Mouse (Mus musculus): Measurements from ENCODE around the gene Clspn. TPM values are rescaled to one million over a fixed set of nuclear protein-coding genes. Genes with fewer than 3 reads are reported as not detected.

The Clspn gene
- polyA plus RNA-seq, 1 experiment from 2014 or later = 20.6 TPM

DNA sequence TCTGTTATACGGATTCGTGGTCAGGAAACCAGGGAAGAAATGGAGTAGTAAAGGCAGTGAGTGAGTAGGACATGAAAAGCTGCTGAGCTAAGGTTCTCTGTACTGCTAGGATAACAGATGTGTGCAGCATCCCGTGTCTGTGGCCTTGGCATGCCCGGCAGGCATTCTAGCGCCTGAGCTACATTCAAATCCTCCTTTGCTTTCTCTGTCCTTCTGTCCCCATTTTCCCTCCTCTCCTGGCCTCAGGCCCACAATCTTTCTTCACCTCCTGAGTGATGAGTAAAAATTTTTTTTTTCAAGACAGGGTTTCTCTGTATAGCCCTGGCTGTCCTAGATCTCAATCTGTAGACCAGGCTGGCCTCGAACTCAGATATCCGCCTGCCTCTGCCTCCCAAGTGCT is 4.6 kb upstream of the Clspn start:
- DNase-seq = no peak
- Histone ChIP-seq H3K4me2 (ENCODE audit: low read depth, low read length) (no peak overlapping the region), H3K4me1 (ENCODE audit: insufficient read depth) (no peaks in the 10 kb centered on the region), H3K9me3 (ENCODE audit: low read length) (no peaks in the 10 kb centered on the region), H3K4me3 (ENCODE audit: low read depth, low read length) (no peak overlapping the region), H3K9ac (replicated peaks) (no peak overlapping the region), H3K27ac (ENCODE audit: low read depth) (no peak overlapping the region), H3K36me3 (replicated peaks; ENCODE audit: insufficient read depth, low read length) (no peaks in the 10 kb centered on the region), H3K27me3 (ENCODE audit: insufficient read depth, low read length) (no peaks in the 10 kb centered on the region)
- no peak for ATAC-seq
- TF ChIP-seq CTCF (IDR thresholded peaks at IDR 0.05; ENCODE audit: low read depth) (no peak), EP300 (IDR thresholded peaks at IDR 0.05; ENCODE audit: low read depth) (no peak)
- WGBS (ENCODE audit: insufficient replicate concordance) = 80% methylated on average over 7 of the region's 7 CpGs

GRCm38 (mm10) chr4:126553105-126553504 is 3.6 kb upstream of the Clspn start:
- 47% methylated on average over 8 of the region's 8 CpGs for WGBS (ENCODE audit: insufficient replicate concordance)
- Histone ChIP-seq H3K9me3 (ENCODE audit: low read length) (no peaks in the 10 kb centered on the region), H3K9ac (replicated peaks) (no peak overlapping the region), H3K27ac (ENCODE audit: low read depth) (no peak overlapping the region), H3K4me1 (ENCODE audit: insufficient read depth) (0 out of 2 replicates have a peak, but pooled peaks cover 5% of the 10 kb centered on the region), H3K36me3 (replicated peaks; ENCODE audit: insufficient read depth, low read length) (no peaks in the 10 kb centered on the region), H3K4me2 (ENCODE audit: low read depth, low read length) (no peak overlapping the region), H3K4me3 (ENCODE audit: low read depth, low read length) (no peak overlapping the region), H3K27me3 (ENCODE audit: insufficient read depth, low read length) (no peaks in the 10 kb centered on the region)
- DNase-seq = no peak
- TF ChIP-seq EP300 (IDR thresholded peaks at IDR 0.05; ENCODE audit: low read depth) = no peak
- no peak for TF ChIP-seq CTCF (IDR thresholded peaks at IDR 0.05; ENCODE audit: low read depth)
- no peak for ATAC-seq

DNA sequence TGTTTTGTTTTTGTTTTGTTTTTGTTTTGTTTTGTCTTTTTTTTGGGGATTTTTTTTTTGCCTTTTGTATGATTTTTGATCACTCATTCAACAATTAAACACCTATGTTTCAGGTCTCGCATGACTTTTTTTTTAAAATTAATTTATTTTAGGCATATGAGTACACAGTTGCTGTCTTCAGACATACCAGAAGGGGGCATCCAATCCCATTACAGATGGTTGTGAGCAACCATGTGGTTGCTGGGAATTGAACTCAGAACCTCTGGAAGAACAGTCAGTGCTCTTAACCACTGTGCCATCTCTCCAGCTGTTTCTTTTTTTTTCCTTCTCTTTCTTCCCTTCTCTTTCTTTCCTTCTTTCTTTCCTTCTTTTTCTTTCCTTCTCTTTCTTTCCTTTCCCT is 3.0 kb upstream of the Clspn start:
- DNase-seq (no peak), ATAC-seq (no peak)
- Histone ChIP-seq H3K4me2 (ENCODE audit: low read depth, low read length) (no peak overlapping the region), H3K27ac (ENCODE audit: low read depth) (no peak overlapping the region), H3K27me3 (ENCODE audit: insufficient read depth, low read length) (no peaks in the 10 kb centered on the region), H3K4me3 (ENCODE audit: low read depth, low read length) (no peak overlapping the region), H3K36me3 (replicated peaks; ENCODE audit: insufficient read depth, low read length) (no peaks in the 10 kb centered on the region), H3K9ac (replicated peaks) (no peak overlapping the region), H3K9me3 (ENCODE audit: low read length) (no peaks in the 10 kb centered on the region), H3K4me1 (ENCODE audit: insufficient read depth) (0 out of 2 replicates have a peak, but pooled peaks cover 8% of the 10 kb centered on the region)
- 76% methylated on average over 1 of the region's 1 CpGs for WGBS (ENCODE audit: insufficient replicate concordance)
- TF ChIP-seq EP300 (IDR thresholded peaks at IDR 0.05; ENCODE audit: low read depth) (no peak), CTCF (IDR thresholded peaks at IDR 0.05; ENCODE audit: low read depth) (0 out of 2 replicates have a peak, but pooled peaks have one; percentile 21)

- Histone ChIP-seq H3K4me3 (ENCODE audit: low read depth, low read length) (no peak overlapping the region), H3K36me3 (replicated peaks; ENCODE audit: insufficient read depth, low read length) (no peaks in the 10 kb centered on the region; the same call in 1 of the 2 replicates), H3K27me3 (ENCODE audit: insufficient read depth, low read length) (no peaks in the 10 kb centered on the region), H3K9me3 (ENCODE audit: low read length) (no peaks in the 10 kb centered on the region), H3K9ac (replicated peaks) (no peak overlapping the region), H3K4me2 (ENCODE audit: low read depth, low read length) (no peak overlapping the region), H3K27ac (ENCODE audit: low read depth) (no peak overlapping the region), H3K4me1 (ENCODE audit: insufficient read depth) (0 out of 2 replicates have a peak, but pooled peaks cover 8% of the 10 kb centered on the region)
- peak; percentile 22; the same call in 1 of the 2 replicates for ATAC-seq
- 23% methylated on average over 3 of the region's 3 CpGs for WGBS (ENCODE audit: insufficient replicate concordance)
- TF ChIP-seq EP300 (IDR thresholded peaks at IDR 0.05; ENCODE audit: low read depth) (no peak), CTCF (IDR thresholded peaks at IDR 0.05; ENCODE audit: low read depth) (peak; percentile 75)
- DNase-seq = no peak
Observed at GRCm38 (mm10) chr4:126554462-126554861, 2.3 kb upstream of the Clspn start.

GRCm38 (mm10) chr4:126563798-126564197 is 7.1 kb downstream of the Clspn start:
- no peak overlapping the region for H3K9ac ChIP-seq (replicated peaks)
- H3K36me3 ChIP-seq (replicated peaks; ENCODE audit: insufficient read depth, low read length) = peaks cover 61% of the 10 kb centered on the region
- H3K4me1 ChIP-seq (ENCODE audit: insufficient read depth) = no peaks in the 10 kb centered on the region
- H3K4me2 ChIP-seq (ENCODE audit: low read depth, low read length) = no peak overlapping the region
- ATAC-seq (no peak), DNase-seq (no peak)
- TF ChIP-seq EP300 (IDR thresholded peaks at IDR 0.05; ENCODE audit: low read depth) (no peak), CTCF (IDR thresholded peaks at IDR 0.05; ENCODE audit: low read depth) (no peak)
- H3K27me3 ChIP-seq (ENCODE audit: insufficient read depth, low read length) = no peaks in the 10 kb centered on the region
- WGBS (ENCODE audit: insufficient replicate concordance) = 84% methylated on average over 6 of the region's 6 CpGs
- H3K27ac ChIP-seq (ENCODE audit: low read depth) = no peak overlapping the region
- no peaks in the 10 kb centered on the region for H3K9me3 ChIP-seq (ENCODE audit: low read length)
- H3K4me3 ChIP-seq (ENCODE audit: low read depth, low read length) = no peak overlapping the region

GRCm38 (mm10) chr4:126567243-126567642 is 10.5 kb downstream of the Clspn start:
- Histone ChIP-seq H3K9me3 (ENCODE audit: low read length) (no peaks in the 10 kb centered on the region), H3K36me3 (replicated peaks; ENCODE audit: insufficient read depth, low read length) (peaks cover 57% of the 10 kb centered on the region), H3K4me1 (ENCODE audit: insufficient read depth) (no peaks in the 10 kb centered on the region), H3K4me2 (ENCODE audit: low read depth, low read length) (no peak overlapping the region), H3K27me3 (ENCODE audit: insufficient read depth, low read length) (no peaks in the 10 kb centered on the region), H3K4me3 (ENCODE audit: low read depth, low read length) (no peak overlapping the region), H3K27ac (ENCODE audit: low read depth) (no peak overlapping the region), H3K9ac (replicated peaks) (no peak overlapping the region)
- no peak for TF ChIP-seq EP300 (IDR thresholded peaks at IDR 0.05; ENCODE audit: low read depth)
- TF ChIP-seq CTCF (IDR thresholded peaks at IDR 0.05; ENCODE audit: low read depth) = no peak
- WGBS (ENCODE audit: insufficient replicate concordance) = 92% methylated on average over 4 of the region's 4 CpGs
- ATAC-seq = no peak
- DNase-seq = no peak

DNA sequence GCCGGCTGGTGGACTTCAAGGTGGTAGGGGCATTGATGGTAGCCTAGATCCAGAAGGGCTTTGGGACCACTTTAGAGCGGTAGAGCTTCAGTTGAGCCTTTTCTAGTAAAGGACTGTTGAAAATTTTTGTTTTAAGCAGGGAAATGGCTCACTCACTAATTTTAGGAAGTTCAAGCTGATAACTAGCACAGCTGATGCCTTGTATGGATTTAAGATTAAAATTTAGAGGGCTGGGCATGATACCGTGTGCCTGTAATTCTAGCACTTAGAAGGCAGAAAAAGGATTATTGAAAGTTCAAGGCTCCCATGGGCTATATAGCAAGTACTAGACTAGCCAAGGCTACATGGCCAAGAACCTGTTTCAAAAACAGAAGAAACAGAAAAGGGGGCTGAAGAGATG is 13.0 kb downstream of the Clspn start:
- Histone ChIP-seq H3K27me3 (ENCODE audit: insufficient read depth, low read length) (no peaks in the 10 kb centered on the region), H3K4me1 (ENCODE audit: insufficient read depth) (no peaks in the 10 kb centered on the region), H3K9me3 (ENCODE audit: low read length) (no peaks in the 10 kb centered on the region), H3K9ac (replicated peaks) (no peak overlapping the region), H3K36me3 (replicated peaks; ENCODE audit: insufficient read depth, low read length) (peaks cover 70% of the 10 kb centered on the region), H3K4me2 (ENCODE audit: low read depth, low read length) (no peak overlapping the region), H3K27ac (ENCODE audit: low read depth) (no peak overlapping the region), H3K4me3 (ENCODE audit: low read depth, low read length) (no peak overlapping the region)
- ATAC-seq = no peak
- WGBS (ENCODE audit: insufficient replicate concordance) = 92% methylated on average over 3 of the region's 3 CpGs
- TF ChIP-seq CTCF (IDR thresholded peaks at IDR 0.05; ENCODE audit: low read depth) (no peak), EP300 (IDR thresholded peaks at IDR 0.05; ENCODE audit: low read depth) (no peak)
- no peak for DNase-seq
